Mouse (Mus musculus) megakaryocyte, embryonic 14.5 days (primary cell): ENCODE measurements around the gene Golga3. TPM values are rescaled to one million over a fixed set of nuclear protein-coding genes. Genes with fewer than 3 reads are reported as not detected.

Experiments
- H3K27me3 ChIP-seq: replicated peaks from 2 replicates; pipeline ENCODE3; 2012; ENCODE audit warnings: inconsistent platforms
- H3K36me3 ChIP-seq: replicated peaks from 2 replicates; pipeline ENCODE3; 2012; ENCODE audit warnings: low read length, inconsistent platforms, mixed read lengths
- H3K4me1 ChIP-seq: 2 replicates; pipeline ENCODE4 v1.6.1; 2012; ENCODE audit warnings: inconsistent platforms
- H3K4me3 ChIP-seq: replicated peaks from 2 replicates; pipeline ENCODE3; 2012; ENCODE audit warnings: moderate library complexity, mild to moderate bottlenecking, inconsistent platforms
- H3K9me3 ChIP-seq: 2 replicates; pipeline ENCODE4 v1.6.1; 2012; ENCODE audit warnings: inconsistent platforms
- FLI1 ChIP-seq: IDR thresholded peaks from 2 replicates; pipeline ENCODE4 v1.6.1; 2012; ENCODE audit warnings: low read length, inconsistent platforms, mixed read lengths
- GATA1 ChIP-seq: IDR thresholded peaks from 3 replicates; pipeline ENCODE4 v1.6.1; 2012; ENCODE audit warnings: mixed read lengths, low read length, inconsistent platforms, borderline replicate concordance
- polyA plus RNA-seq: library from polyadenylated mRNA; stranded (reverse); fragments of >175 nt; gene quantifications from 2 replicates; pipeline ENCODE4 v1.2.3, GENCODE M21; 2012; ENCODE audit warnings: low replicate concordance; ENCODE audit not compliant: insufficient read depth

Gene Golga3
- polyA plus RNA-seq, result 0.26 and 2.0 TPM in 2 replicates

DNA sequence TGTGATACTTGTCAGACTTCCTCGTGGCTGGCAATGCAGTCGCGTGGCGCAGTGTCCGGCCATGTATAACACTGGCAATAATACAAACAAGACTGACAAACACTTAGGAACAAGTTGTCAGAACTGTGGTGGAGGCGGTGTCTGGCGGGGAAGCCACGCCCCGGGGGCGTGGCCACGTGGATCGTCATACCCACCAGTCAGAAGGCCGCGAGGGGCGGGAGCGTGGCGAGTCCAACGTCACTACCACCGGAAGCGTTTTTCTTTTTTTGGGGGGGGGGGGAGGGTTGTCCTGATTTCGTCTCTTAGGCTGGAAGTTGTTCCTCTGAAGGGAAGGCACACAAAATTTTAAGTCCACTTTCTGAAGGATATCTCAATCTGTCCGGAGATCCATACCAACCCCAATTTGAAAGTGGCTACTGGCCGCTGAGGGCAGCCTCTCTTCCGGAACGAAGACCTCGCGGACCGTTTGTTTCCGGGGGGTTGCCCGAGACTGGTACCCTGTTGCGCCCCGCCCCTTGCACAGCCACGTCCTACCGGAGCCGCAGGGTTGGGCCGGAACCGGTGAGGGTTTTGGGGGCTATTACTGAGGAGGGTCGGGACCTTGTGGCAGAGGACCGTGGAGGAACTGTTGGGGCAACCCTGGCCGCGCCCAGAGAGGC lies at the start of gene Golga3:
Gene Golga3 (plus strand): TSS at position 340 of the 659 bp plus-strand sequence.
- H3K4me1 ChIP-seq, result peaks cover 64% of the 10 kb centered on the region

DNA sequence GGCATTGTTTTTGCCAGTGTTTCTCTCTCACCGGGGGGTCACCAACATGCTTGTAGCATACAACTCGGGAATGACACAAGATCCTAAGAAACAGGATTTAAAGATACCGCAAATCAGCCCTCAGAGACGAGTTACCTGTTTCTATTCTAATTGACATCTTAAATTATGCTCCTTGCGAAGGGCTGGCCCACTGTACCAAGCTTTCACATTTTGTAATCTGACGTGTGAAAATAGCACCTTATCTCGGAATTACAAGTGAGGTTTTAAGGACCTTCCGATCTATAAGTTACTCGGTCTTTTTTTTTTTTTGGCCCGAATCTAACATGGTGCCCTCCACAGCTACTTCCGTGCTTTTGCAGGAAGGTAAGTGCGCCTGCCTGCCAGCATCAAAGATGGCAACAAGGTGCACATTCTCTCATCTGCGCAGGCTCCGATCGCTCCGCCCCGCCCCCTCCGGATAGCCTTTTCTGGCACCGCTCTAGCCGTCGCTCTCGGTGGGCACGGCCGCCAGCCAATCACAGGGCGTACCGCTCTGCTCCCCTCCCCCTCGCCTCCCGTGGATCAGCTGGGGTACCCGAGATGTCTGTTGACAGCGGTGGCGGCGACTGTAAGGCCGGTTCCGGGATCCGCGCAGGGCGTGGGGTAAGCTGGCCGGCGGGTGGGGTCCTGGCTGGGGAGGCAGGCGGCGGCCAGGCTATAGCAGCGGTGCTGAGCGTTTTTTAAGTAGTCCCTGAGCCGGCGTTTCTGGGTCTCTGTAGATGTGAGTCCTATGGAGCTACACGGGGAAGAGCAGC lies 41.0 kb upstream of the Golga3 start, which contains the start of gene Chfr:
Gene Chfr (plus strand): TSS at position 550 of the 794 bp plus-strand sequence.
- H3K36me3 ChIP-seq, result peaks cover 32% of the 10 kb centered on the region
- H3K9me3 ChIP-seq, result peaks cover 29% of the 10 kb centered on the region
- TF ChIP-seq GATA1 (no peak), FLI1 (no peak)
- H3K4me3 ChIP-seq, result peak within 1 kb of the TSS; percentile 95
- H3K4me1 ChIP-seq, result peaks cover 29% of the 10 kb centered on the region
- no peaks in the 10 kb centered on the region for H3K27me3 ChIP-seq

More for the DNA sequence above, at the start of gene Golga3:
- TF ChIP-seq FLI1, result no peak
- TF ChIP-seq GATA1, result no peak
- H3K9me3 ChIP-seq, result no peaks in the 10 kb centered on the region
- peak within 1 kb of the TSS; percentile 100 for H3K4me3 ChIP-seq
- H3K36me3 ChIP-seq, result peaks cover 34% of the 10 kb centered on the region
- no peaks in the 10 kb centered on the region for H3K27me3 ChIP-seq

- H3K36me3 ChIP-seq, result peaks cover 36% of the 10 kb centered on the region
- TF ChIP-seq GATA1 (no peak), FLI1 (no peak)
- H3K4me1 ChIP-seq, result peaks cover 29% of the 10 kb centered on the region
- peaks cover 24% of the 10 kb centered on the region for H3K9me3 ChIP-seq
- H3K27me3 ChIP-seq, result no peaks in the 10 kb centered on the region
- peak overlapping the region; percentile 95 for H3K4me3 ChIP-seq
Measured at GRCm38 (mm10) chr5:110136087-110136464, 40.4 kb upstream of the Golga3 start.

DNA sequence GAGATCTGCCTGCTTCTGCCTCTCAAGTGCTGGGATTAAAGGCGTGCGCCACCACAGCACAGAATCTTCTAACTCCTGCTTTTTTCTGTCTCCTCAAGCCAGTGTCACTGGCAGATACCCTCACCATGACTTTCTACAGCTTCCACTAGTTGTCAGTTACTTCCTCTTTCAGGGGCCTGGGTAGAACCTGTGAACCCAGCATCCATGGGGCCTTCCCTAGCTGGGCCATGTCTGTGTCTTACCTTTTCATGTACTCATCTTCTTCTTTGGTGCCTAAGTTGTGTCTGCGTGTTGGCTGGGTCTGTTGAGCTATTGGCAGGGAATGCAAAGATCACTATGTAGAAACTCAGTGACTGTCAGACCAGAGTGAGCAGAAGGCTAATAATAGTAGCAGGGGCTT lies 38.7 kb upstream of the Golga3 start:
- Histone ChIP-seq H3K36me3 (peaks cover 50% of the 10 kb centered on the region), H3K27me3 (no peaks in the 10 kb centered on the region), H3K9me3 (peaks cover 17% of the 10 kb centered on the region), H3K4me3 (no peak overlapping the region), H3K4me1 (peaks cover 37% of the 10 kb centered on the region)
- TF ChIP-seq FLI1 (no peak), GATA1 (no peak)

- H3K4me3 ChIP-seq, result peak overlapping the region; percentile 38
- peaks cover 44% of the 10 kb centered on the region for H3K4me1 ChIP-seq
- H3K9me3 ChIP-seq, result peaks cover 5% of the 10 kb centered on the region; the same call in 1 of the 2 replicates
- H3K36me3 ChIP-seq, result peaks cover 64% of the 10 kb centered on the region
- TF ChIP-seq GATA1, result no peak
- no peaks in the 10 kb centered on the region for H3K27me3 ChIP-seq
Measured at GRCm38 (mm10) chr5:110139325-110139724, 37.2 kb upstream of the Golga3 start.

GRCm38 (mm10) chr5:110140424-110140823 lies 36.1 kb upstream of the Golga3 start:
- Histone ChIP-seq H3K9me3 (no peaks in the 10 kb centered on the region), H3K36me3 (peaks cover 73% of the 10 kb centered on the region), H3K4me3 (no peak overlapping the region), H3K4me1 (peaks cover 44% of the 10 kb centered on the region), H3K27me3 (no peaks in the 10 kb centered on the region)
- TF ChIP-seq FLI1 (no peak), GATA1 (no peak)

- H3K9me3 ChIP-seq, result no peaks in the 10 kb centered on the region
- H3K27me3 ChIP-seq, result no peaks in the 10 kb centered on the region
- H3K4me1 ChIP-seq, result peaks cover 39% of the 10 kb centered on the region
- H3K4me3 ChIP-seq, result no peak overlapping the region
- H3K36me3 ChIP-seq, result peaks cover 92% of the 10 kb centered on the region
- TF ChIP-seq GATA1, result no peak
Measured at GRCm38 (mm10) chr5:110142309-110142708, 34.2 kb upstream of the Golga3 start.

GRCm38 (mm10) chr5:110143007-110143406 lies 33.5 kb upstream of the Golga3 start:
- peaks cover 93% of the 10 kb centered on the region for H3K36me3 ChIP-seq
- TF ChIP-seq FLI1 (no peak), GATA1 (no peak)
- peaks cover 32% of the 10 kb centered on the region for H3K4me1 ChIP-seq
- no peaks in the 10 kb centered on the region for H3K27me3 ChIP-seq
- no peaks in the 10 kb centered on the region for H3K9me3 ChIP-seq
- H3K4me3 ChIP-seq, result no peak overlapping the region

GRCm38 (mm10) chr5:110169374-110169773 lies 7.1 kb upstream of the Golga3 start:
- Histone ChIP-seq H3K36me3 (peaks cover 93% of the 10 kb centered on the region), H3K27me3 (no peaks in the 10 kb centered on the region), H3K4me1 (peaks cover 19% of the 10 kb centered on the region), H3K9me3 (no peaks in the 10 kb centered on the region), H3K4me3 (no peak overlapping the region)
- TF ChIP-seq GATA1 (no peak), FLI1 (no peak)

- peaks cover 67% of the 10 kb centered on the region for H3K4me1 ChIP-seq
- no peak for TF ChIP-seq FLI1
- TF ChIP-seq GATA1, result no peak
- H3K4me3 ChIP-seq, result peak overlapping the region; percentile 100
- no peaks in the 10 kb centered on the region for H3K9me3 ChIP-seq
- no peaks in the 10 kb centered on the region for H3K27me3 ChIP-seq
- H3K36me3 ChIP-seq, result peaks cover 34% of the 10 kb centered on the region
Measured at GRCm38 (mm10) chr5:110177021-110177420, 520 bp downstream of the Golga3 start.
